Comparison of ENCODE assay signal across 13 mouse cellular contexts in the genomic region with DNA sequence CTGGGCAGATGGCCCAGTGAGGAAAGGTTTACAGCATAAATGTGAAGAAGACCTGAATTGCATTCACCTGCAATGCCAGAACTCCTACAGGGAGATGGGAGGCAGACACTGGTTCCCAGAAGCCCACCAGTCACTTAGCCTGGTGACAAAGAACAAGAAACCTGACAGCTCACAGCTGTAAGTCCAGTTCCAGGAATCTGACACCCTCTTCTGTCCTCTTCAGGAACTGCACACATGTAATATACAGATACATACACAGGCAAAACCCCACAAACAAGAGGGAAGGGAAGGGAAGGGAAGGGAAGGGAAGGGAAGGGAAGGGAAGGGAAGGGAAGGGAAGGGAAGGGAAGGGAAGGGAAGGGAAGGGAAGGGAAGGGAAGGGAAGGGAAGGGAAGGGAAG.
DNase-seq lines count a peak whose midpoint lies in the region; ATAC-seq and TF ChIP-seq lines count a peak whose summit lies in the region.
"Had no signal": no experiment of that assay in that cellular context is flagged by ENCODE, and none has a peak within 500 bp of the region (broad histone marks: within the 10 kb centered on the region; RNA-seq: fewer than 3 reads in every experiment).

No protein-coding gene starts in this region.

- no peak for ATAC-seq in hindbrain, postnatal 0 days
- ATAC-seq in hindbrain, embryonic 13.5 days (ENCODE audit: low FRiP score): no peak
- ATAC-seq in common myeloid progenitor, adult 5-6 weeks (replicated peaks; ENCODE audit: low read depth, poor library complexity, severe bottlenecking): peak; percentile 52; the same call in 1 of the 2 replicates

- TF ChIP-seq CTCF in hindbrain, postnatal 0 days (IDR thresholded peaks at IDR 0.05; ENCODE audit: low read depth): peak; percentile 42

- H3K4me2 ChIP-seq in hindbrain, postnatal 0 days (ENCODE audit: low read depth, low read length): no peak overlapping the region
- H3K4me2 ChIP-seq in hindbrain, embryonic 13.5 days: no peak overlapping the region

- no peak overlapping the region for H3K9ac ChIP-seq in hindbrain, postnatal 0 days (replicated peaks; ENCODE audit: low read length)
- H3K9ac ChIP-seq in hindbrain, embryonic 13.5 days: no peak overlapping the region

- no peaks in the 10 kb centered on the region for H3K36me3 ChIP-seq in hindbrain, postnatal 0 days (ENCODE audit: insufficient read depth, low read length)
- H3K36me3 ChIP-seq in hindbrain, embryonic 13.5 days: no peaks in the 10 kb centered on the region
- H3K36me3 ChIP-seq: hindbrain, embryonic 10.5 days had no signal

- no peaks in the 10 kb centered on the region for H3K9me3 ChIP-seq in hindbrain, postnatal 0 days (ENCODE audit: low read length)
- H3K9me3 ChIP-seq in hindbrain, embryonic 13.5 days: no peaks in the 10 kb centered on the region
- H3K9me3 ChIP-seq: hindbrain, embryonic 10.5 days had no signal

- no peaks in the 10 kb centered on the region for H3K27me3 ChIP-seq in hindbrain, postnatal 0 days (ENCODE audit: insufficient read depth, low read length)
- H3K27me3 ChIP-seq in hindbrain, embryonic 13.5 days: no peaks in the 10 kb centered on the region

- H3K4me1 ChIP-seq in hindbrain, postnatal 0 days (ENCODE audit: insufficient read depth, low read length): no peaks in the 10 kb centered on the region
- no peaks in the 10 kb centered on the region for H3K4me1 ChIP-seq in hindbrain, embryonic 13.5 days (replicated peaks)
- H3K4me1 ChIP-seq: hindbrain, embryonic 10.5 days had no signal

- peak; percentile 11 for DNase-seq in hindbrain, postnatal 0 days (ENCODE audit: low spot score)
- DNase-seq in thymus, postnatal 14 days: peak; percentile 38
- no peak for DNase-seq in thymus, postnatal 36 days
- DNase-seq in spleen, adult 12 weeks (ENCODE audit: low spot score): no peak
- DNase-seq in right cerebral cortex, adult 2 months (ENCODE audit: low spot score in 2 of 2): no peak
- no peak for DNase-seq in heart, postnatal 4 days
- DNase-seq: cerebellum, adult 18-20 months; gastrocnemius, postnatal 25 days; kidney, postnatal 25 days; right cerebral cortex, postnatal 4 days had no signal

- H3K27ac ChIP-seq in hindbrain, postnatal 0 days: no peak overlapping the region
- no peak overlapping the region for H3K27ac ChIP-seq in hindbrain, embryonic 13.5 days
- H3K27ac ChIP-seq: hindbrain, embryonic 10.5 days had no signal

- H3K4me3 ChIP-seq in hindbrain, postnatal 0 days (ENCODE audit: low read length): no peak overlapping the region
- H3K4me3 ChIP-seq in hindbrain, embryonic 13.5 days: no peak overlapping the region
- H3K4me3 ChIP-seq: hindbrain, embryonic 10.5 days had no signal

Comparison
In these comparisons a context has a peak if more than half of its experiments do, and no peak if none do; other contexts are left out.
1. DNase-seq: peak in hindbrain, postnatal 0 days (single experiment) and thymus, postnatal 14 days (single experiment); none in thymus, postnatal 36 days (0 of 2), spleen, adult 12 weeks (single experiment), right cerebral cortex, adult 2 months (0 of 2) and heart, postnatal 4 days (single experiment).